Mouse (Mus musculus): ENCODE measurements around the gene Nsmce4a.

DNA sequence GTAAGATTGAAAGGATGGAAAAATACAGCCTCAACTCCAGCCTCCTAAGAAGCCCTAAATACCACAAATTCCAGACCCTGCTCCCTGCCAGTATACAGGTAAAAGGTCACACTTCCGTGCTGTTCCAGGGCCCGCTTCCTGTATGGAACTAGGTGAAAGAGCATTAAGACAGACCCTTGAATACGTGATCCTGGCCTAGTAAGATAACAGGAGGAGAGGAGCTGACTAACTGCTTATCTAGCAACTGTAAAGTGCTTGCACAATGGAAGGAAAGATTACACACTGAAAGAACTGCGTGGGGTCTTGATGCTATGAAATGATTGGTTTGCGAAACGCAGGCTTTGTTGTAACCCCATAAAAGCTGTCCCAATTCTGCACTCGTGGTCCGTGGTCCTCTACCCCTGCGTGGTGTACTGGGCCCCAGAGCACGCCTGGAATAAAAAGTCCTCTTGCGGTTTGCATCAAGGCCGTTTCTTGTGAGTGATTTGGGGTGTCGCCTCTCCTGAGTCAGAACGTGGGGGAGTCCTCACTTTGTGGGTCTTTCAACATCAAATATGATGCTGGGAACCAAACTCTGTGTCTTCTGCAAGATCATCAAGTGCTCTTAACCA lies 52.0 kb downstream of the Nsmce4a start:
- no peak for TF ChIP-seq POLR2A (IDR thresholded peaks at IDR 0.05; ENCODE audit: extremely low read depth, insufficient read depth, low read length)
- no peak for TF ChIP-seq CTCF (IDR thresholded peaks at IDR 0.05; ENCODE audit: low read depth, low read length)

All from liver, adult 2 months (tissue).